Mouse (Mus musculus) thymus, adult 2 months (tissue): Measurements from ENCODE around the gene 4930432M17Rik. TPM values are rescaled to one million over a fixed set of nuclear protein-coding genes. Genes with fewer than 3 reads are reported as not detected.

ENCODE experiments used
- DNase-seq: peaks from one replicate; pipeline ENCODE4 v3.0.0; 2021
- H3K27ac ChIP-seq: fragments of 200-500 bp; 2 replicates; pipeline ENCODE4 v1.5.1; 2012; ENCODE audit warnings: low read length, control low read depth; ENCODE audit not compliant: control insufficient read depth, insufficient read depth
- H3K27me3 ChIP-seq: fragments of 200-500 bp; 2 replicates; pipeline ENCODE4 v1.6.1; 2012; ENCODE audit warnings: mild to moderate bottlenecking, low read length, moderate library complexity, mixed read lengths; ENCODE audit not compliant: control insufficient read depth, insufficient read depth
- H3K36me3 ChIP-seq: fragments of 200-500 bp; 2 replicates; pipeline ENCODE4 v1.6.1; 2012; ENCODE audit warnings: mild to moderate bottlenecking, low read length, moderate library complexity; ENCODE audit not compliant: control insufficient read depth, insufficient read depth
- H3K4me1 ChIP-seq: fragments of 200-500 bp; replicated peaks from 2 replicates; pipeline ENCODE4 v1.6.1; 2012; ENCODE audit warnings: low read length; ENCODE audit not compliant: control insufficient read depth, insufficient read depth
- H3K4me3 ChIP-seq: fragments of 200-500 bp; 2 replicates; pipeline ENCODE4 v1.5.1; 2012; ENCODE audit warnings: mild to moderate bottlenecking, low read length, control low read depth, moderate library complexity; ENCODE audit not compliant: control insufficient read depth, insufficient read depth
- CTCF ChIP-seq: fragments of 200-500 bp; IDR thresholded peaks from 2 replicates; pipeline ENCODE4 v1.5.1; 2012; ENCODE audit warnings: mild to moderate bottlenecking, control low read depth, low read length, moderate library complexity, borderline replicate concordance; ENCODE audit not compliant: control insufficient read depth, poor library complexity, insufficient read depth; ENCODE audit errors: extremely low read depth
- POLR2A ChIP-seq: fragments of 200-500 bp; IDR thresholded peaks from 2 replicates; pipeline ENCODE4 v1.6.1; 2012; ENCODE audit warnings: mild to moderate bottlenecking, low read length, control low read depth, moderate library complexity; ENCODE audit not compliant: control insufficient read depth, poor library complexity, insufficient read depth; ENCODE audit errors: extremely low read depth
- WGBS: fragments of 180-500 bp; shearing (Covaris S2); methylation state at CpG from one replicate; pipeline ENCODE4 v1.1.7; 2018; 5-methylcytosine and 5-hydroxymethylcytosine counted together
- polyA plus RNA-seq: library from polyadenylated mRNA; depleted of rRNA; stranded (reverse); fragments of >200 nt; gene quantifications from 2 replicates; pipeline ENCODE4 v1.2.3, GENCODE M21; 2012

4930432M17Rik gene
- polyA plus RNA-seq, 1 experiment = not detected

- 33% methylated on average over 5 of the region's 5 CpGs for WGBS
Observed at GRCm38 (mm10) chr3:121689029-121689428, 18.5 kb downstream of the 4930432M17Rik start.

GRCm38 (mm10) chr3:121689697-121690096 is 19.1 kb downstream of the 4930432M17Rik start:
- Histone ChIP-seq H3K4me3 (no peak overlapping the region), H3K4me1 (peaks cover 6% of the 10 kb centered on the region), H3K36me3 (no peaks in the 10 kb centered on the region), H3K27me3 (no peaks in the 10 kb centered on the region), H3K27ac (no peak overlapping the region)
- DNase-seq = no peak
- TF ChIP-seq CTCF (no peak), POLR2A (no peak)
- 43% methylated on average over 3 of the region's 3 CpGs for WGBS

More at GRCm38 (mm10) chr3:121689029-121689428, 18.5 kb downstream of the 4930432M17Rik start:
- Histone ChIP-seq H3K36me3 (no peaks in the 10 kb centered on the region), H3K27me3 (no peaks in the 10 kb centered on the region), H3K4me1 (peaks cover 6% of the 10 kb centered on the region), H3K27ac (no peak overlapping the region), H3K4me3 (no peak overlapping the region)
- DNase-seq = peak; percentile 30
- no peak for TF ChIP-seq POLR2A
- no peak for TF ChIP-seq CTCF

- Histone ChIP-seq H3K27ac (no peak overlapping the region), H3K36me3 (no peaks in the 10 kb centered on the region), H3K27me3 (no peaks in the 10 kb centered on the region), H3K4me3 (no peak overlapping the region), H3K4me1 (peaks cover 6% of the 10 kb centered on the region)
- DNase-seq = no peak
- TF ChIP-seq POLR2A (no peak), CTCF (no peak)
- WGBS = 41% methylated on average over 13 of the region's 13 CpGs
Observed at GRCm38 (mm10) chr3:121693001-121693730, 22.6 kb downstream of the 4930432M17Rik start.

- TF ChIP-seq CTCF = no peak
- no peak for TF ChIP-seq POLR2A
- H3K27ac ChIP-seq = no peak overlapping the region
- H3K36me3 ChIP-seq = no peaks in the 10 kb centered on the region
- H3K27me3 ChIP-seq = no peaks in the 10 kb centered on the region
- H3K4me1 ChIP-seq = peaks cover 5% of the 10 kb centered on the region
- 88% methylated on average over 5 of the region's 5 CpGs for WGBS
- H3K4me3 ChIP-seq = no peak overlapping the region
- no peak for DNase-seq
Observed at GRCm38 (mm10) chr3:121693746-121694145, 23.2 kb downstream of the 4930432M17Rik start.

GRCm38 (mm10) chr3:121697169-121697568 is 26.6 kb downstream of the 4930432M17Rik start:
- H3K4me3 ChIP-seq = no peak overlapping the region
- no peaks in the 10 kb centered on the region for H3K36me3 ChIP-seq
- no peak for TF ChIP-seq POLR2A
- no peak for TF ChIP-seq CTCF
- 30% methylated on average over 7 of the region's 7 CpGs for WGBS
- H3K4me1 ChIP-seq = no peaks in the 10 kb centered on the region
- H3K27ac ChIP-seq = no peak overlapping the region; the same call in 1 of the 2 replicates
- H3K27me3 ChIP-seq = no peaks in the 10 kb centered on the region
- DNase-seq = no peak

- 90% methylated on average over 4 of the region's 4 CpGs for WGBS
- Histone ChIP-seq H3K27ac (no peak overlapping the region), H3K4me1 (no peaks in the 10 kb centered on the region), H3K4me3 (no peak overlapping the region), H3K27me3 (no peaks in the 10 kb centered on the region), H3K36me3 (no peaks in the 10 kb centered on the region)
- no peak for TF ChIP-seq CTCF
- TF ChIP-seq POLR2A = no peak
- DNase-seq = no peak
Observed at GRCm38 (mm10) chr3:121699401-121699800, 28.8 kb downstream of the 4930432M17Rik start.

GRCm38 (mm10) chr3:121699849-121700248 is 29.3 kb downstream of the 4930432M17Rik start:
- 98% methylated on average over 4 of the region's 4 CpGs for WGBS
- TF ChIP-seq CTCF (no peak), POLR2A (no peak)
- Histone ChIP-seq H3K36me3 (no peaks in the 10 kb centered on the region), H3K4me3 (no peak overlapping the region), H3K27me3 (no peaks in the 10 kb centered on the region), H3K4me1 (no peaks in the 10 kb centered on the region), H3K27ac (no peak overlapping the region)
- DNase-seq = no peak
